Mouse (Mus musculus): Measurements from ENCODE around the gene Polr2b. TPM values are rescaled to one million over a fixed set of nuclear protein-coding genes. Genes with fewer than 3 reads are reported as not detected.

The Polr2b gene
- polyA plus RNA-seq, 1 experiment from 2014 or later = 23.6 TPM

DNA sequence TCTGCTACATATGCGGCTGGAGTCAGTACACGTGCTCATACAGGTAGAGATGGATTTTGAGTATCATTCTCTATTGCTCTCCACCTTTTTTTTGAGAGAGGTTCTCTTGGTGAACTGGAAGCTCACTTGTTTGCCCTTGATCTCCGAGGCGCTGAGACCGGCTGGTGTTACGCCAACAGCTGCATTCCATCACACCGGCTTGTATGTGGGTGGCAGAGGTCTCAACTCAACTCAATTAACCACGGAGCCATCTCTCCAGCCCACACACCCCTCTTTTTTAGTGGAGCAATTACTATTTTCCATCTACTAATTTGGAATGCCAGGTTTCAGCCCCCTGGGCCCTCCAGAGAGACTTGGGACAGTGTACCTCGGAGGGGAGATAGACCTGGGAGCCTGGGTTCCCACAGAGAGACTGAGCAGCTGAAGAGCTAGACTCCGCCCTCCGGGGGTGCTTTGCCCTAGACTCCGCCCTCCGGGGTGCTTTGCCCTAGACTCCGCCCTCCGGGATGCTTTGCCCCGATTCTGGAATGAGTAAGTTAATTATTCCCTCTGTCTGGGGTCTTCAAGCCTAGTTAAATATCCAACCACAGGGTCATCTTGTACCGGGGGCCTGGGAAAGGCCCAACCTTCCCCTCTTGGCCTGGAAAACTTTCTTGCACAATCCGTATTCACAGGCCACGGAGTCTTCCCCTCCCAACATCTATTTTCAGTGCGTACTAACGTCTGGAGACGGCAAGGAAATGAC lies 47.6 kb downstream of the Polr2b start:
- Histone ChIP-seq H3K4me3 (ENCODE audit: low read depth, low read length) (peak overlapping the region; percentile 37), H3K9me3 (ENCODE audit: low read length) (no peaks in the 10 kb centered on the region), H3K27me3 (replicated peaks; ENCODE audit: insufficient read depth, low read length) (no peaks in the 10 kb centered on the region), H3K36me3 (ENCODE audit: insufficient read depth, low read length) (no peaks in the 10 kb centered on the region), H3K4me1 (ENCODE audit: insufficient read depth, low read depth, low read length) (peaks cover 28% of the 10 kb centered on the region), H3K4me2 (replicated peaks; ENCODE audit: low read depth, low read length) (peak overlapping the region; percentile 55), H3K27ac (ENCODE audit: low read length) (peak overlapping the region; percentile 90), H3K9ac (replicated peaks; ENCODE audit: low read depth) (no peak overlapping the region; the same call in 1 of the 2 replicates)
- DNase-seq (ENCODE audit: low spot score) = peak; percentile 91
- no peak for TF ChIP-seq CTCF (IDR thresholded peaks at IDR 0.05)
- no peak for TF ChIP-seq EP300 (IDR thresholded peaks at IDR 0.05)
- ATAC-seq = peak; percentile 79
- 16% methylated on average over 22 of the region's 22 CpGs for WGBS

- H3K4me3 ChIP-seq (ENCODE audit: low read depth, low read length) = peak overlapping the region; percentile 37
- DNase-seq (ENCODE audit: low spot score) = peak; percentile 89
- H3K36me3 ChIP-seq (ENCODE audit: insufficient read depth, low read length) = no peaks in the 10 kb centered on the region
- peak overlapping the region; percentile 90 for H3K27ac ChIP-seq (ENCODE audit: low read length)
- H3K27me3 ChIP-seq (replicated peaks; ENCODE audit: insufficient read depth, low read length) = no peaks in the 10 kb centered on the region
- no peaks in the 10 kb centered on the region for H3K9me3 ChIP-seq (ENCODE audit: low read length)
- H3K4me2 ChIP-seq (replicated peaks; ENCODE audit: low read depth, low read length) = peak overlapping the region; percentile 55
- H3K4me1 ChIP-seq (ENCODE audit: insufficient read depth, low read depth, low read length) = peaks cover 28% of the 10 kb centered on the region
- ATAC-seq = peak; percentile 79
- H3K9ac ChIP-seq (replicated peaks; ENCODE audit: low read depth) = peak overlapping the region; percentile 27; the same call in 1 of the 2 replicates
- WGBS = 5% methylated on average over 10 of the region's 10 CpGs
- TF ChIP-seq CTCF (IDR thresholded peaks at IDR 0.05) (no peak), EP300 (IDR thresholded peaks at IDR 0.05) (peak; percentile 85)
Observed at GRCm38 (mm10) chr5:77358347-77358746, 48.4 kb downstream of the Polr2b start.

GRCm38 (mm10) chr5:77359971-77360370 lies 50.0 kb downstream of the Polr2b start:
- TF ChIP-seq EP300 (IDR thresholded peaks at IDR 0.05) (no peak), CTCF (IDR thresholded peaks at IDR 0.05) (no peak)
- ATAC-seq (no peak), DNase-seq (ENCODE audit: low spot score) (no peak)
- no peaks in the 10 kb centered on the region for H3K9me3 ChIP-seq (ENCODE audit: low read length)
- no peak overlapping the region for H3K4me3 ChIP-seq (ENCODE audit: low read depth, low read length)
- WGBS = 92% methylated on average over 4 of the region's 4 CpGs
- H3K36me3 ChIP-seq (ENCODE audit: insufficient read depth, low read length) = no peaks in the 10 kb centered on the region
- H3K27ac ChIP-seq (ENCODE audit: low read length) = no peak overlapping the region
- no peak overlapping the region for H3K4me2 ChIP-seq (replicated peaks; ENCODE audit: low read depth, low read length)
- no peak overlapping the region for H3K9ac ChIP-seq (replicated peaks; ENCODE audit: low read depth)
- H3K4me1 ChIP-seq (ENCODE audit: insufficient read depth, low read depth, low read length) = peaks cover 28% of the 10 kb centered on the region
- no peaks in the 10 kb centered on the region for H3K27me3 ChIP-seq (replicated peaks; ENCODE audit: insufficient read depth, low read length)

GRCm38 (mm10) chr5:77361006-77361405 lies 51.1 kb downstream of the Polr2b start:
- WGBS = 52% methylated on average over 4 of the region's 4 CpGs
- no peak for ATAC-seq

GRCm38 (mm10) chr5:77362120-77362519 lies 52.2 kb downstream of the Polr2b start:
- H3K27ac ChIP-seq (ENCODE audit: low read length) = no peak overlapping the region
- no peak overlapping the region for H3K4me2 ChIP-seq (replicated peaks; ENCODE audit: low read depth, low read length)
- H3K4me1 ChIP-seq (ENCODE audit: insufficient read depth, low read depth, low read length) = peaks cover 13% of the 10 kb centered on the region; the same call in 1 of the 2 replicates
- ATAC-seq (no peak), DNase-seq (ENCODE audit: low spot score) (no peak)
- H3K4me3 ChIP-seq (ENCODE audit: low read depth, low read length) = no peak overlapping the region
- H3K9ac ChIP-seq (replicated peaks; ENCODE audit: low read depth) = no peak overlapping the region
- no peaks in the 10 kb centered on the region for H3K36me3 ChIP-seq (ENCODE audit: insufficient read depth, low read length)
- H3K27me3 ChIP-seq (replicated peaks; ENCODE audit: insufficient read depth, low read length) = no peaks in the 10 kb centered on the region
- WGBS = 13% methylated on average over 3 of the region's 3 CpGs
- no peaks in the 10 kb centered on the region for H3K9me3 ChIP-seq (ENCODE audit: low read length)
- TF ChIP-seq EP300 (IDR thresholded peaks at IDR 0.05) (no peak), CTCF (IDR thresholded peaks at IDR 0.05) (no peak)

More at GRCm38 (mm10) chr5:77361006-77361405, 51.1 kb downstream of the Polr2b start:
- Histone ChIP-seq H3K4me3 (ENCODE audit: low read depth, low read length) (no peak overlapping the region), H3K27ac (ENCODE audit: low read length) (no peak overlapping the region), H3K4me1 (ENCODE audit: insufficient read depth, low read depth, low read length) (peaks cover 18% of the 10 kb centered on the region), H3K9ac (replicated peaks; ENCODE audit: low read depth) (no peak overlapping the region), H3K36me3 (ENCODE audit: insufficient read depth, low read length) (no peaks in the 10 kb centered on the region), H3K4me2 (replicated peaks; ENCODE audit: low read depth, low read length) (no peak overlapping the region), H3K9me3 (ENCODE audit: low read length) (no peaks in the 10 kb centered on the region), H3K27me3 (replicated peaks; ENCODE audit: insufficient read depth, low read length) (no peaks in the 10 kb centered on the region)
- TF ChIP-seq CTCF (IDR thresholded peaks at IDR 0.05) (no peak), EP300 (IDR thresholded peaks at IDR 0.05) (no peak)
- DNase-seq (ENCODE audit: low spot score) = no peak

GRCm38 (mm10) chr5:77363650-77364049 lies 53.7 kb downstream of the Polr2b start:
- no peaks in the 10 kb centered on the region for H3K9me3 ChIP-seq (ENCODE audit: low read length)
- no peak overlapping the region for H3K9ac ChIP-seq (replicated peaks; ENCODE audit: low read depth)
- no peak overlapping the region for H3K27ac ChIP-seq (ENCODE audit: low read length)
- ATAC-seq (no peak), DNase-seq (ENCODE audit: low spot score) (no peak)
- H3K27me3 ChIP-seq (replicated peaks; ENCODE audit: insufficient read depth, low read length) = no peaks in the 10 kb centered on the region
- H3K4me2 ChIP-seq (replicated peaks; ENCODE audit: low read depth, low read length) = no peak overlapping the region
- no peaks in the 10 kb centered on the region for H3K36me3 ChIP-seq (ENCODE audit: insufficient read depth, low read length)
- WGBS = 65% methylated on average over 6 of the region's 6 CpGs
- peaks cover 9% of the 10 kb centered on the region; the same call in 1 of the 2 replicates for H3K4me1 ChIP-seq (ENCODE audit: insufficient read depth, low read depth, low read length)
- TF ChIP-seq CTCF (IDR thresholded peaks at IDR 0.05) (no peak), EP300 (IDR thresholded peaks at IDR 0.05) (no peak)
- no peak overlapping the region for H3K4me3 ChIP-seq (ENCODE audit: low read depth, low read length)

Data from lung, postnatal 0 days (tissue).